Comparison of ENCODE assay signal across 21 mouse cellular contexts in genomic region chr5:129241865-129242264, GRCm38 (mm10).
"Had no signal": no experiment of that assay in that cellular context is flagged by ENCODE, and none has a peak within 500 bp of the region (broad histone marks: within the 10 kb centered on the region; RNA-seq: fewer than 3 reads in every experiment).

No protein-coding gene starts in this region.

- H3K9ac ChIP-seq: liver, postnatal 0 days; lung, embryonic 15.5 days; midbrain, embryonic 12.5 days; neural tube, embryonic 13.5 days; neural tube, embryonic 15.5 days had no signal

- H3K27ac ChIP-seq: lung, embryonic 15.5 days; macrophage; midbrain, embryonic 10.5 days; midbrain, embryonic 12.5 days; neural tube, embryonic 13.5 days; neural tube, embryonic 15.5 days had no signal

- H3K4me3 ChIP-seq: lung, embryonic 15.5 days; midbrain, embryonic 10.5 days; midbrain, embryonic 12.5 days; myocyte; neural tube, embryonic 13.5 days; neural tube, embryonic 15.5 days had no signal

- ATAC-seq: liver, postnatal 0 days; lung, postnatal 0 days; midbrain, embryonic 16.5 days had no signal

- H3K27me3 ChIP-seq: lung, embryonic 15.5 days; midbrain, embryonic 12.5 days; neural tube, embryonic 13.5 days; neural tube, embryonic 15.5 days had no signal

- H3K9me3 ChIP-seq: lung, embryonic 15.5 days; midbrain, embryonic 10.5 days; midbrain, embryonic 12.5 days; neural tube, embryonic 13.5 days; neural tube, embryonic 15.5 days had no signal

- H3K36me3 ChIP-seq: lung, embryonic 15.5 days; midbrain, embryonic 10.5 days; midbrain, embryonic 12.5 days; neural tube, embryonic 13.5 days; neural tube, embryonic 15.5 days had no signal

- DNase-seq: liver, postnatal 0 days; lung, adult 2 months; lung, postnatal 14 days; lung, postnatal 36 days; retina, postnatal 1 day; right cerebral cortex, adult 18-20 months; right cerebral cortex, postnatal 25 days; right cerebral cortex, postnatal 4 days; spleen, adult 18-20 months; thymus, adult 18-20 months; thymus, postnatal 14 days; thymus, postnatal 36 days had no signal

- H3K4me1 ChIP-seq: lung, embryonic 15.5 days; midbrain, embryonic 12.5 days had no signal
